Mouse (Mus musculus): Measurements from ENCODE around the gene Adra1b. TPM values are rescaled to one million over a fixed set of nuclear protein-coding genes. Genes with fewer than 3 reads are reported as not detected.

Gene Adra1b
- polyA plus RNA-seq, 1 experiment from 2014 or later = 1.1 TPM

- 67% methylated on average over 6 of the region's 6 CpGs for WGBS
- Histone ChIP-seq H3K27ac (no peak overlapping the region), H3K9me3 (no peaks in the 10 kb centered on the region), H3K4me3 (no peak overlapping the region), H3K27me3 (no peaks in the 10 kb centered on the region), H3K4me1 (no peaks in the 10 kb centered on the region), H3K36me3 (no peaks in the 10 kb centered on the region), H3K9ac (no peak overlapping the region), H3K4me2 (no peak overlapping the region)
- ATAC-seq (ENCODE audit: insufficient number of reproducible peaks, low FRiP score, low TSS enrichment, low read depth) = no peak
These were observed 110.6 kb downstream of the Adra1b start for GRCm38 (mm10) chr11:43790446-43790845.

- Histone ChIP-seq H3K27me3 (no peaks in the 10 kb centered on the region), H3K4me3 (no peak overlapping the region), H3K9ac (no peak overlapping the region), H3K4me2 (no peak overlapping the region), H3K4me1 (0 out of 2 replicates have a peak, but pooled peaks cover 3% of the 10 kb centered on the region), H3K27ac (no peak overlapping the region), H3K9me3 (no peaks in the 10 kb centered on the region), H3K36me3 (no peaks in the 10 kb centered on the region)
- WGBS = 13% methylated on average over 2 of the region's 2 CpGs
- ATAC-seq (ENCODE audit: insufficient number of reproducible peaks, low FRiP score, low TSS enrichment, low read depth) = no peak
These were observed 117.2 kb downstream of the Adra1b start for GRCm38 (mm10) chr11:43783772-43784171.

GRCm38 (mm10) chr11:43783106-43783505 lies 117.9 kb downstream of the Adra1b start:
- H3K27ac ChIP-seq = no peak overlapping the region
- no peaks in the 10 kb centered on the region for H3K36me3 ChIP-seq
- H3K4me3 ChIP-seq = no peak overlapping the region
- H3K4me2 ChIP-seq = no peak overlapping the region
- H3K4me1 ChIP-seq = 0 out of 2 replicates have a peak, but pooled peaks cover 3% of the 10 kb centered on the region
- H3K9me3 ChIP-seq = no peaks in the 10 kb centered on the region
- H3K9ac ChIP-seq = no peak overlapping the region
- 67% methylated on average over 5 of the region's 5 CpGs for WGBS
- H3K27me3 ChIP-seq = no peaks in the 10 kb centered on the region
- no peak for ATAC-seq (ENCODE audit: insufficient number of reproducible peaks, low FRiP score, low TSS enrichment, low read depth)

GRCm38 (mm10) chr11:43779551-43779950 lies 121.5 kb downstream of the Adra1b start:
- Histone ChIP-seq H3K9ac (no peak overlapping the region), H3K36me3 (no peaks in the 10 kb centered on the region), H3K27me3 (peaks cover 19% of the 10 kb centered on the region), H3K9me3 (no peaks in the 10 kb centered on the region), H3K4me2 (no peak overlapping the region), H3K4me1 (peaks cover 9% of the 10 kb centered on the region), H3K4me3 (no peak overlapping the region), H3K27ac (no peak overlapping the region)
- no peak for ATAC-seq (ENCODE audit: insufficient number of reproducible peaks, low FRiP score, low TSS enrichment, low read depth)
- 72% methylated on average over 5 of the region's 5 CpGs for WGBS

- no peak overlapping the region for H3K9ac ChIP-seq
- 22% methylated on average over 8 of the region's 8 CpGs for WGBS
- no peak for ATAC-seq (ENCODE audit: insufficient number of reproducible peaks, low FRiP score, low TSS enrichment, low read depth)
- H3K36me3 ChIP-seq = no peaks in the 10 kb centered on the region
- H3K4me3 ChIP-seq = peak overlapping the region; percentile 40
- no peak overlapping the region for H3K27ac ChIP-seq
- peak overlapping the region; percentile 75 for H3K4me2 ChIP-seq
- peaks cover 24% of the 10 kb centered on the region for H3K27me3 ChIP-seq
- peaks cover 6% of the 10 kb centered on the region for H3K4me1 ChIP-seq
- H3K9me3 ChIP-seq = no peaks in the 10 kb centered on the region
These were observed 124.7 kb downstream of the Adra1b start for GRCm38 (mm10) chr11:43776324-43776694.

GRCm38 (mm10) chr11:43775469-43776323 lies 125.3 kb downstream of the Adra1b start:
- ATAC-seq (ENCODE audit: insufficient number of reproducible peaks, low FRiP score, low TSS enrichment, low read depth) = no peak

GRCm38 (mm10) chr11:43773725-43774124 lies 127.3 kb downstream of the Adra1b start:
- Histone ChIP-seq H3K9ac (no peak overlapping the region), H3K36me3 (no peaks in the 10 kb centered on the region), H3K9me3 (no peaks in the 10 kb centered on the region), H3K27ac (no peak overlapping the region), H3K4me3 (no peak overlapping the region), H3K4me1 (peaks cover 6% of the 10 kb centered on the region), H3K27me3 (peaks cover 24% of the 10 kb centered on the region), H3K4me2 (no peak overlapping the region)
- 26% methylated on average over 5 of the region's 5 CpGs for WGBS
- ATAC-seq (ENCODE audit: insufficient number of reproducible peaks, low FRiP score, low TSS enrichment, low read depth) = 0 out of 2 replicates have a peak, but pooled peaks have one; percentile 40

More at GRCm38 (mm10) chr11:43775469-43776323, 125.3 kb downstream of the Adra1b start:
- Histone ChIP-seq H3K4me1 (peaks cover 6% of the 10 kb centered on the region), H3K4me2 (peak overlapping the region; percentile 75), H3K36me3 (no peaks in the 10 kb centered on the region), H3K9ac (0 out of 2 replicates have a peak overlapping the region, but pooled peaks have one; percentile 14), H3K9me3 (no peaks in the 10 kb centered on the region), H3K27me3 (peaks cover 24% of the 10 kb centered on the region), H3K27ac (no peak overlapping the region), H3K4me3 (peak overlapping the region; percentile 40)
- WGBS = 13% methylated on average over 62 of the region's 63 CpGs

GRCm38 (mm10) chr11:43770110-43770509 lies 130.9 kb downstream of the Adra1b start:
- Histone ChIP-seq H3K36me3 (no peaks in the 10 kb centered on the region), H3K9ac (no peak overlapping the region), H3K9me3 (no peaks in the 10 kb centered on the region), H3K4me2 (no peak overlapping the region), H3K4me3 (no peak overlapping the region), H3K4me1 (peaks cover 3% of the 10 kb centered on the region), H3K27ac (no peak overlapping the region), H3K27me3 (peaks cover 15% of the 10 kb centered on the region)
- no peak for ATAC-seq (ENCODE audit: insufficient number of reproducible peaks, low FRiP score, low TSS enrichment, low read depth)
- WGBS = 88% methylated on average over 4 of the region's 4 CpGs

GRCm38 (mm10) chr11:43767749-43768148 lies 133.3 kb downstream of the Adra1b start:
- no peak for ATAC-seq (ENCODE audit: insufficient number of reproducible peaks, low FRiP score, low TSS enrichment, low read depth)
- no peaks in the 10 kb centered on the region for H3K36me3 ChIP-seq
- H3K9ac ChIP-seq = no peak overlapping the region
- H3K4me1 ChIP-seq = peaks cover 3% of the 10 kb centered on the region; the same call in 1 of the 2 replicates
- H3K27me3 ChIP-seq = peaks cover 7% of the 10 kb centered on the region; the same call in 1 of the 2 replicates
- no peak overlapping the region for H3K4me3 ChIP-seq
- no peaks in the 10 kb centered on the region for H3K9me3 ChIP-seq
- H3K4me2 ChIP-seq = no peak overlapping the region
- 63% methylated on average over 11 of the region's 11 CpGs for WGBS
- no peak overlapping the region for H3K27ac ChIP-seq

- Histone ChIP-seq H3K27ac (no peak overlapping the region), H3K27me3 (peaks cover 4% of the 10 kb centered on the region; the same call in 1 of the 2 replicates), H3K9me3 (no peaks in the 10 kb centered on the region), H3K4me3 (peak overlapping the region; percentile 51), H3K4me1 (peaks cover 3% of the 10 kb centered on the region; the same call in 1 of the 2 replicates), H3K4me2 (peak overlapping the region; percentile 81), H3K36me3 (no peaks in the 10 kb centered on the region), H3K9ac (no peak overlapping the region)
- ATAC-seq (ENCODE audit: insufficient number of reproducible peaks, low FRiP score, low TSS enrichment, low read depth) = peak; percentile 65; the same call in 1 of the 2 replicates
- 5% methylated on average over 37 of the region's 37 CpGs for WGBS
These were observed 133.9 kb downstream of the Adra1b start for GRCm38 (mm10) chr11:43766922-43767648.

- H3K27me3 ChIP-seq = no peaks in the 10 kb centered on the region
- no peak for ATAC-seq (ENCODE audit: insufficient number of reproducible peaks, low FRiP score, low TSS enrichment, low read depth)
- no peak overlapping the region for H3K4me2 ChIP-seq
- no peaks in the 10 kb centered on the region for H3K4me1 ChIP-seq
- no peak overlapping the region for H3K9ac ChIP-seq
- H3K4me3 ChIP-seq = no peak overlapping the region
- H3K27ac ChIP-seq = no peak overlapping the region
- no peaks in the 10 kb centered on the region for H3K9me3 ChIP-seq
- WGBS = 59% methylated on average over 2 of the region's 2 CpGs
- H3K36me3 ChIP-seq = no peaks in the 10 kb centered on the region
These were observed 142.6 kb downstream of the Adra1b start for GRCm38 (mm10) chr11:43758436-43758835.

GRCm38 (mm10) chr11:43755411-43755810 lies 145.6 kb downstream of the Adra1b start:
- WGBS = 64% methylated on average over 5 of the region's 5 CpGs
- Histone ChIP-seq H3K36me3 (no peaks in the 10 kb centered on the region), H3K4me3 (no peak overlapping the region), H3K27ac (no peak overlapping the region), H3K9me3 (no peaks in the 10 kb centered on the region), H3K9ac (no peak overlapping the region), H3K27me3 (no peaks in the 10 kb centered on the region), H3K4me2 (no peak overlapping the region), H3K4me1 (no peaks in the 10 kb centered on the region)
- no peak for ATAC-seq (ENCODE audit: insufficient number of reproducible peaks, low FRiP score, low TSS enrichment, low read depth)

Data from limb, embryonic 15.5 days (tissue).